Mouse (Mus musculus) embryonic facial prominence, embryonic 15.5 days (tissue): ENCODE measurements around the gene Rxfp4. TPM values are rescaled to one million over a fixed set of nuclear protein-coding genes. Genes with fewer than 3 reads are reported as not detected.
A peak's percentile ranks its signal among the peaks of the same experiment; 100 is the strongest.

Source experiments
- ATAC-seq: fragments of 200-750 bp; cut with Nextera tagmentation; 2 replicates; pipeline ENCODE4 v1.8.0; 2017; ENCODE audit warnings: low read depth, moderate TSS enrichment; ENCODE audit not compliant: insufficient number of reproducible peaks, low FRiP score, low TSS enrichment
- H3K27ac ChIP-seq: fragments of 300-500 bp; sonication (generic); replicated peaks from 2 replicates; pipeline ENCODE4 v1.5.1; 2015; ENCODE audit warnings: mild to moderate bottlenecking, inconsistent platforms
- H3K27me3 ChIP-seq: fragments of 300-500 bp; sonication (generic); 2 replicates; pipeline ENCODE4 v1.6.1; 2015; ENCODE audit warnings: inconsistent platforms
- H3K36me3 ChIP-seq: fragments of 300-500 bp; sonication (generic); 2 replicates; pipeline ENCODE4 v1.6.1; 2015; ENCODE audit warnings: mild to moderate bottlenecking, inconsistent platforms
- H3K4me1 ChIP-seq: fragments of 300-500 bp; sonication (generic); 2 replicates; pipeline ENCODE4 v1.6.1; 2015; ENCODE audit warnings: inconsistent platforms
- H3K4me2 ChIP-seq: fragments of 300-500 bp; sonication (generic); replicated peaks from 2 replicates; pipeline ENCODE4 v1.6.1; 2015; ENCODE audit warnings: mild to moderate bottlenecking, inconsistent platforms
- H3K4me3 ChIP-seq: fragments of 300-500 bp; sonication (generic); replicated peaks from 2 replicates; pipeline ENCODE4 v1.5.1; 2015; ENCODE audit warnings: mild to moderate bottlenecking, inconsistent platforms
- H3K9ac ChIP-seq: fragments of 300-500 bp; sonication (generic); 2 replicates; pipeline ENCODE4 v1.6.1; 2015; ENCODE audit warnings: inconsistent platforms
- H3K9me3 ChIP-seq: fragments of 300-500 bp; sonication (generic); replicated peaks from 2 replicates; pipeline ENCODE4 v1.6.1; 2016; ENCODE audit warnings: inconsistent platforms
- WGBS: fragments of 180-500 bp; shearing (Covaris S2); methylation state at CpG from one replicate; pipeline ENCODE4 v1.1.7; 2015; 5-methylcytosine and 5-hydroxymethylcytosine counted together
- polyA plus RNA-seq: library from polyadenylated mRNA; unstranded; fragments of >200 nt; fragmentation: Nextera tagmentation; extraction: Ambion mirVana; gene quantifications from 2 replicates; pipeline ENCODE4 v1.2.1, GENCODE M21; 2015

Rxfp4 gene
- polyA plus RNA-seq, 1 experiment from 2014 or later = not detected

- WGBS = 59% methylated on average over 13 of the region's 13 CpGs
- no peak for ATAC-seq
- H3K27me3 ChIP-seq = no peaks in the 10 kb centered on the region
- H3K9ac ChIP-seq = no peak overlapping the region
- H3K4me1 ChIP-seq = peaks cover 14% of the 10 kb centered on the region; the same call in 1 of the 2 replicates
- no peak overlapping the region for H3K4me2 ChIP-seq
- H3K36me3 ChIP-seq = peaks cover 26% of the 10 kb centered on the region
- no peaks in the 10 kb centered on the region for H3K9me3 ChIP-seq
- no peak overlapping the region for H3K4me3 ChIP-seq
- H3K27ac ChIP-seq = no peak overlapping the region
These were observed 2.0 kb downstream of the Rxfp4 start for GRCm38 (mm10) chr3:88650713-88651504.

GRCm38 (mm10) chr3:88649967-88650366 is 3.0 kb downstream of the Rxfp4 start:
- Histone ChIP-seq H3K4me3 (no peak overlapping the region), H3K36me3 (peaks cover 34% of the 10 kb centered on the region), H3K27me3 (no peaks in the 10 kb centered on the region), H3K9ac (no peak overlapping the region), H3K9me3 (no peaks in the 10 kb centered on the region), H3K4me2 (no peak overlapping the region), H3K4me1 (peaks cover 11% of the 10 kb centered on the region; the same call in 1 of the 2 replicates), H3K27ac (no peak overlapping the region)
- ATAC-seq = no peak
- 94% methylated on average over 13 of the region's 13 CpGs for WGBS

GRCm38 (mm10) chr3:88649186-88649585 is 3.8 kb downstream of the Rxfp4 start:
- no peak for ATAC-seq
- 0 out of 2 replicates have a peak, but pooled peaks cover 4% of the 10 kb centered on the region for H3K4me1 ChIP-seq
- H3K36me3 ChIP-seq = peaks cover 42% of the 10 kb centered on the region
- no peak overlapping the region for H3K4me3 ChIP-seq
- 78% methylated on average over 10 of the region's 10 CpGs for WGBS
- no peak overlapping the region for H3K4me2 ChIP-seq
- H3K27me3 ChIP-seq = no peaks in the 10 kb centered on the region
- H3K9ac ChIP-seq = no peak overlapping the region
- no peaks in the 10 kb centered on the region for H3K9me3 ChIP-seq
- H3K27ac ChIP-seq = no peak overlapping the region

- no peak for ATAC-seq
- peaks cover 47% of the 10 kb centered on the region for H3K36me3 ChIP-seq
- H3K27me3 ChIP-seq = no peaks in the 10 kb centered on the region
- no peak overlapping the region for H3K27ac ChIP-seq
- no peaks in the 10 kb centered on the region for H3K9me3 ChIP-seq
- no peak overlapping the region for H3K4me2 ChIP-seq
- H3K4me3 ChIP-seq = no peak overlapping the region
- H3K9ac ChIP-seq = no peak overlapping the region
- 0 out of 2 replicates have a peak, but pooled peaks cover 4% of the 10 kb centered on the region for H3K4me1 ChIP-seq
- 79% methylated on average over 12 of the region's 12 CpGs for WGBS
These were observed 4.3 kb downstream of the Rxfp4 start for GRCm38 (mm10) chr3:88648452-88649168.

GRCm38 (mm10) chr3:88647779-88648413 is 5.0 kb downstream of the Rxfp4 start:
- ATAC-seq = no peak; the same call in 1 of the 2 replicates
- 83% methylated on average over 14 of the region's 14 CpGs for WGBS
- no peak overlapping the region for H3K9ac ChIP-seq
- H3K4me3 ChIP-seq = no peak overlapping the region
- 0 out of 2 replicates have a peak, but pooled peaks cover 4% of the 10 kb centered on the region for H3K4me1 ChIP-seq
- no peak overlapping the region for H3K4me2 ChIP-seq
- H3K27me3 ChIP-seq = no peaks in the 10 kb centered on the region
- H3K36me3 ChIP-seq = peaks cover 54% of the 10 kb centered on the region
- no peaks in the 10 kb centered on the region for H3K9me3 ChIP-seq
- no peak overlapping the region for H3K27ac ChIP-seq

- no peak overlapping the region for H3K9ac ChIP-seq
- no peaks in the 10 kb centered on the region for H3K27me3 ChIP-seq
- no peaks in the 10 kb centered on the region for H3K9me3 ChIP-seq
- no peak overlapping the region for H3K4me2 ChIP-seq
- no peak overlapping the region for H3K4me3 ChIP-seq
- H3K27ac ChIP-seq = no peak overlapping the region
- ATAC-seq = no peak
- H3K36me3 ChIP-seq = peaks cover 63% of the 10 kb centered on the region
- 0 out of 2 replicates have a peak, but pooled peaks cover 4% of the 10 kb centered on the region for H3K4me1 ChIP-seq
- WGBS = 83% methylated on average over 3 of the region's 3 CpGs
These were observed 5.9 kb downstream of the Rxfp4 start for GRCm38 (mm10) chr3:88647076-88647475.

GRCm38 (mm10) chr3:88646426-88646995 is 6.4 kb downstream of the Rxfp4 start:
- Histone ChIP-seq H3K4me3 (no peak overlapping the region), H3K36me3 (peaks cover 68% of the 10 kb centered on the region), H3K9me3 (no peaks in the 10 kb centered on the region), H3K27me3 (no peaks in the 10 kb centered on the region), H3K4me1 (0 out of 2 replicates have a peak, but pooled peaks cover 4% of the 10 kb centered on the region), H3K4me2 (no peak overlapping the region), H3K9ac (no peak overlapping the region), H3K27ac (no peak overlapping the region)
- WGBS = 74% methylated on average over 6 of the region's 6 CpGs
- no peak for ATAC-seq

- no peak for ATAC-seq
- Histone ChIP-seq H3K36me3 (peaks cover 73% of the 10 kb centered on the region), H3K4me3 (no peak overlapping the region), H3K9me3 (no peaks in the 10 kb centered on the region), H3K4me2 (no peak overlapping the region), H3K9ac (no peak overlapping the region), H3K27me3 (no peaks in the 10 kb centered on the region), H3K4me1 (0 out of 2 replicates have a peak, but pooled peaks cover 4% of the 10 kb centered on the region), H3K27ac (no peak overlapping the region)
- 92% methylated on average over 12 of the region's 12 CpGs for WGBS
These were observed 7.0 kb downstream of the Rxfp4 start for GRCm38 (mm10) chr3:88645937-88646336.

- no peaks in the 10 kb centered on the region for H3K9me3 ChIP-seq
- peaks cover 95% of the 10 kb centered on the region for H3K36me3 ChIP-seq
- no peak overlapping the region for H3K27ac ChIP-seq
- H3K4me2 ChIP-seq = no peak overlapping the region
- ATAC-seq = no peak
- no peaks in the 10 kb centered on the region for H3K27me3 ChIP-seq
- WGBS = 79% methylated on average over 5 of the region's 5 CpGs
- H3K4me3 ChIP-seq = no peak overlapping the region
- H3K4me1 ChIP-seq = 0 out of 2 replicates have a peak, but pooled peaks cover 4% of the 10 kb centered on the region
- H3K9ac ChIP-seq = no peak overlapping the region
These were observed 9.9 kb downstream of the Rxfp4 start for GRCm38 (mm10) chr3:88643078-88643477.

- H3K27ac ChIP-seq = no peak overlapping the region
- no peak overlapping the region for H3K4me3 ChIP-seq
- H3K27me3 ChIP-seq = no peaks in the 10 kb centered on the region
- no peaks in the 10 kb centered on the region for H3K9me3 ChIP-seq
- no peak overlapping the region for H3K4me2 ChIP-seq
- 65% methylated on average over 1 of the region's 1 CpGs for WGBS
- H3K9ac ChIP-seq = no peak overlapping the region
- no peaks in the 10 kb centered on the region for H3K4me1 ChIP-seq
- peak; percentile 48; the same call in 1 of the 2 replicates for ATAC-seq
- H3K36me3 ChIP-seq = peaks cover 93% of the 10 kb centered on the region
These were observed 12.3 kb downstream of the Rxfp4 start for GRCm38 (mm10) chr3:88640676-88641075.

- H3K4me2 ChIP-seq = no peak overlapping the region
- no peaks in the 10 kb centered on the region for H3K4me1 ChIP-seq
- H3K9me3 ChIP-seq = no peaks in the 10 kb centered on the region
- no peak overlapping the region for H3K4me3 ChIP-seq
- no peak overlapping the region for H3K27ac ChIP-seq
- no peak for ATAC-seq
- peaks cover 94% of the 10 kb centered on the region for H3K36me3 ChIP-seq
- no peaks in the 10 kb centered on the region for H3K27me3 ChIP-seq
- WGBS = 92% methylated on average over 12 of the region's 12 CpGs
- H3K9ac ChIP-seq = no peak overlapping the region
These were observed 13.7 kb downstream of the Rxfp4 start for GRCm38 (mm10) chr3:88639239-88639638.
